Mouse (Mus musculus) naive thymus-derived CD4-positive, alpha-beta T cell, adult 5 months (primary cell): ENCODE measurements around the gene Prss57. TPM values are rescaled to one million over a fixed set of nuclear protein-coding genes. Genes with fewer than 3 reads are reported as not detected.

ENCODE experiments used
- polyA plus RNA-seq: library from polyadenylated mRNA; unstranded; fragments of 100-300 nt; shearing (Covaris generic); gene quantifications from one replicate; pipeline ENCODE4 v1.2.1, GENCODE M21; 2017

The Prss57 gene
- not detected for polyA plus RNA-seq

DNA sequence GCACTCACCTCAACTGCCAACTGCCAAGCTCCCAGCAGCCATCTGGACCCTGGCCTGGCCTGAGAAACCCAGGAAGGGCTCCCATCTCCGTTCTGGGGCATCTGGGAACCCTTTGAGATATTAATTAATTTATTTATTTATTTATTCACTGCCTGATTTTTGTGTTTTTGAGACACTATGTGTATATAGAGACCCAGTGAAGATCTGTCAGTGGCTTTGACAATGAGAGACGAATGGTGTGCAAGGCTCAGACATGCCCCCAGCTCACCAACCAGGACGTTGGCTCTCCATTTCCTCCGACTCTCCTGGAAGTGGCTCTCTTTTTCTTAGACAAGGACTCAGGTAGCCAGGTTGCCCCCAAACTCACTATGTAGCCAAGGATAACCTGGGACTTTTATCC lies at the start of gene Prss57:
Gene Prss57, minus strand, starts transcription at position 101 of the 400 bp plus-strand sequence.

DNA sequence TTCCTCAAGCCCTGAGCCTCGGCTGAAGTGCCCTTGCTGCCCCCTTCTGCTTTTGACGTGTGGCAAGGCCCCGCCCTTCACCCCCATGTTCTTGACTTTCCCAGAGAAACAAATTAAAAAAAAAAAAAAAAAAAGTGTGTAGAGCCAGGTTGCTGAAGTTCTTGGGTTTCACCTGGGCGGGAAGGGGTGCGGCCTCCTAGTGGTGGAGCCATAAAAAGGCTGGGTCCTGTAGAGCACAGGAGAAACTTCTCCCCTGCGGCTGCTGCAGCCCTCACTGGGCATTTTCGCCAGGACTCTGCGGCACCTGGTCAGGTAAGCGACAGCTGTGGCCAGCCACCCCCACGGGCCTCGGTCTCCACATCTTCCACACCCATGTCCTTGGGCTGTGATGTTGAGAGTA lies 30.0 kb upstream of the Prss57 start, which contains the start of gene Misp:
Gene Misp, plus strand, starts transcription at position 208 of the 400 bp plus-strand sequence.

DNA sequence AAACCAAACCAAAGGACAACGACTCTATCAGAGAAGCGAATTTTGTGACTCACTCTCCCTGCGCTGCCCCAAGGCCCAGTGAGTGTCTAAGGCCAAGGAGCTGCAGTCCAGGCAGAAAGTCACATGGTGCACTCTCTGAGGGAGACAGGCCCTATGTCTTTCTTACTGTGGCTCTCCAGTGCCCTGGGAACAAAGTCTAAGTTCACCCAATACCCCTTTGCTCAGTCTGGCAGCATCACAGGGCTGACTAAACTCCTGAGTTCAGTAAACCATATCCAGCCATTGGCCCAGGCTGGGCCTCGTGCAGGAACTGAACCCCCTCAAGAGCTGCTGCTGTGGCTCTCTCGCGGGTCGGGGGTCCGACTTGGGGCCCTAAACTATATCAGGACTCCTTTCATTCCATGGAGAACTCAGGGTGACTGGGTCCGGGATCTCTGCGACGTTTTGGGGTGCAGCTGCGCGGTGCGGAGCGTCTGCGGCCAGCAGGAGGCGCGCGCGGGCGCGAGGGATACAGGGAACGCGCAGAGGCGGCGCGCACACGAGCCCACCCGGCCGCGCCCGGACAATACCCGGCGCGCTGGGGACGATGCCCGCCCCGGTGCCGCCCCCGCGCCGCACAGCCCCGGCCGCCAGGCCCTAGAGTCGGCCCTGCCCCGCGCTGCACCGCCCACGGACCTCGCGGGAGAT lies 2.4 kb upstream of the Prss57 start, which contains the start of gene Palm:
Gene Palm, plus strand, starts transcription at position 522 of the 687 bp plus-strand sequence.

DNA sequence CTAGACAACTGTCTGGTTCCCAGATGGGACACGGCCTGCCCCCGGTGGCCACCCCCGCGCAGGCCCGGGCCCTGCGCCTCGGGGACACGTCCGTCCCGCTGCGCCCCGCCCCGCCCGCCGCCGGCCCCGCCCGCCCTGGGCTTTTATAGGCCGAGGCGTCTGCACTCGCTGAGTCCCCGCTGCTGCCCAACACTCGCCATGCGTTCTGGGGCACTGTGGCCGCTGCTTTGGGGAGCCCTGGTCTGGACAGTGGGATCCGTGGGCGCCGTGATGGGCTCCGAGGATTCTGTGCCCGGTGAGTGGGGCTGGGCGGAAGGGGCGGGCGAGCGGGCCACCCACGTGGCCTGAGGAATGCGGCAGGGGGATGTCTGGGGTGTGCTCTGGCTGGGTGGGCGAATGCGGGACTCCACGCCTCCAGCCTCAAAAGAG lies 13.6 kb downstream of the Prss57 start, which contains the start of gene Fstl3:
Gene Fstl3, plus strand, starts transcription at position 170 of the 429 bp plus-strand sequence.

DNA sequence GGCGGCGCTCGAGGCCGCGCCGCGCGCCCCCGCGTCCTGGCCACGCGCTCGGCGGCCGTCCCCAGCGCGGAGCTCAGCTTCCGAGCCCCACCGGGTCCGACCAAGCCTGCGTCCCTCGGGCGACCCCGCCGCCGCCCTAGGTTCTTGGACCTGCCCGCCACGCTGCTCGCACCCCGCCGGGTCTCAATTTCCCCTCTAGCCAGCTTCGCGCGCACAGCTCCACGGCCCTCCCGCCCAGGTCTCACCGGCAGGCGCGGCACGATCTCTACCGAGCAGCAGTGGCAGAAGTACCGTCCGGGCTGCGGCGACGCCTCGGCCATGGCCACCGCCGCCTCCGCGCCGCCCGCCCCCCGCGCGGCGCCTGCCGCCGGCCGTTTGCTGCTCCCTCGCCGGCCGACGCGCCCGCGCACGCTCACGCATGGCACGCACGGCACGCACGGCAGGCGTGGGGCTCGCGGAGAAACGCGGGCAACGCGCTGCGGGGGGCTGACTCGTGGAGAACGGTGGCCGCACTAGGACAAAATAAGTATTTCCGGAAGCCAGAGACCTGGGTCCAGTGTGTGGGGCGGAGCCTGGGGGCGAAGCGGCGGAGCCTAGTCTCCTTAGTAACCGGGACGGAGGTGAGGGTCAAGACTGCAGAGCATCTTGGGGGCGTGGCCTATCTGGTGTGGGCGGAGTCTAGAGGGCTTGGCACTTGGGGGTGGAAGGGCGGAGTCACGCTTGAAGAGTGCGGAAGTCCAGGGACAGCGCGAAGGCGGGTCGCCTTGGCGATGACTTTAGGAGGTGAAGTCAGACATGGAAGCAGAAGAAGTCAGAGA lies 24.0 kb downstream of the Prss57 start, which contains the start of gene Rnf126:
Gene Rnf126, minus strand, starts transcription at position 445 of the 818 bp plus-strand sequence.

DNA sequence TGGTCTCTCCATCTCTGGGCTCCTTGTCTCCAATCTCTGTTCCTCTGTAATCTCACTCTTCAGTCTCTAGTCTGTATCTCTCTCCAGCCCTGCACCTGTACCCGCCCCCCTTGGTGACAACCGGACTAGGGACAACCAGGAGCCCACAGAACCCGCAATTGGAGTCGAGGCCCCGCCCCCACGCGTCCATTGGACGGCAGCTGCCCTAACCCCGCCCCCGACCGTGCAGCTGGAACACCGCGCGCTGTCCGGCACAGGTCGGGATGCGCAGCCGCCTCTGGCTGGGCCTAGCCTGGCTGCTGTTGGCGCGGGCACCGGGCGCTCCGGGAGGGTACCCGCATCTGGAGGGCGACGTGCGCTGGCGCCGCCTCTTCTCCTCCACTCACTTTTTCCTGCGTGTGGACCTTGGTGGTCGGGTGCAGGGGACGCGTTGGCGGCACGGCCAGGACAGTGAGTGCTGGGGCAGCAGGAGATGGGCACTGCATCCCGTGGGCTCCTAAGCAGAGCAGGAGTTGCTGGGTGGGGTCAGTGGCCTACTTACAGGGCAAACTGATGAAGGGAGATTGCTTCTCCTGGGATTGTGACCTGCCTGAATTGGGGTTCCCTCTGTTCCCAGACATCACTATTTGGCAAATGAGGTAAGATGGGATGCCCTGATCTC lies 35.8 kb downstream of the Prss57 start, which contains the start of gene Fgf22:
Gene Fgf22, plus strand, starts transcription at position 221 of the 661 bp plus-strand sequence.

DNA sequence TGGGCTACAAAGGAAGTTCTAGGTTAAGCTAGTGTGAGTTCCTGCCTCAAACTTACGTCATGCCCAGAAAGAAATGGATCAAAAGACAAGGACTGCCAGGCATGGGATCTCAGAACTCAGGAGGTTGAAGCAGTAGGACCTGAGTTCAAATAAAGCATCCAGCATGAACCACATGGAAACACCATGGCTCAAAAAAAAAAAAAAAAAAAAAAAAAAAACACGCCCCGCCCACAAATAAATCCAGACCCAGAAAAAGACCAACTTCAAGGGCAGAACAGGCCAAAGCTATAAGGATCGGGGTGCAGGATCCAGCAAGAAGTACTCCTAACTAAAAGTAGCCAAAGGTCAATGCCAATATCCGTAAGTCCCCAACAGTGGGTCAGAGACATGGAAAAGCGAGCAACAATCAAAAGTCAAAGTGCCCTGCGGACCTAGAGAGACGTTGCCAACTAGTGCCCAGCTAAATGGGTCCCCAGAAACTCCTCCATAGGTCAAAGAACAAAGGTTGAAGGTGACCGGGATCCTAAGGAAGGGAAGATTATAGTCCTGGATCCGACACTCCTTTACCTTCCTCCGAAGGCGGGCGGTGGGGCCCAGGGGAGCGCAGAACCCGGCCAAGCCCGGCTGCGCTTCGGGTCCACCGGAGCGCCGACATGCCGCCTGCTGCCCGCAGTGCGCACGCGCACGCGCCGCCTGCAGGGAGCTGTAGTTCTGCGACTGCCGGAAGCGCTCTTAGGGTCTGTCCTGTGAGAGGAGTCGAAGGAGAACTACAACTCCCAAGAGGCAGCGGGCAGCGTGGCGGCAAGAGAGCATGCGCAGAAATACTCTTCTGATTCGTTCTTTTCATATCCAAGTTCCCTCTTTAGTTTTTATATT lies 44.6 kb downstream of the Prss57 start, which contains the start of gene Polrmt:
Gene Polrmt, minus strand, starts transcription at position 684 of the 876 bp plus-strand sequence.

Other genes with a start within 250 kb of the Prss57 start
- 62.4 TPM for gene Mier2, start 235.8 kb downstream of the Prss57 start, polyA plus RNA-seq
- not detected for gene Theg, start 203.6 kb downstream of the Prss57 start, polyA plus RNA-seq
- gene C2cd4c, start 176.9 kb downstream of the Prss57 start, polyA plus RNA-seq: not detected
- gene Shc2, start 153.0 kb downstream of the Prss57 start, polyA plus RNA-seq: not detected
- not detected for gene Odf3l2, start 145.2 kb downstream of the Prss57 start, polyA plus RNA-seq
- not detected for gene Madcam1, start 126.4 kb downstream of the Prss57 start, polyA plus RNA-seq
- gene Tpgs1, start 121.6 kb downstream of the Prss57 start, polyA plus RNA-seq: 24.9 TPM
- 81.2 TPM for gene Cdc34, start 108.8 kb downstream of the Prss57 start, polyA plus RNA-seq
- 0.90 TPM for gene Gzmm, start 101.9 kb downstream of the Prss57 start, polyA plus RNA-seq
- 151 TPM for gene Bsg, start 86.5 kb downstream of the Prss57 start, polyA plus RNA-seq
- gene Hcn2, start 74.3 kb downstream of the Prss57 start, polyA plus RNA-seq: not detected
- gene Polrmt, start 44.4 kb downstream of the Prss57 start, polyA plus RNA-seq: 45.2 TPM
- gene Fgf22, start 35.9 kb downstream of the Prss57 start, polyA plus RNA-seq: 0.21 TPM
- gene Rnf126, start 24.0 kb downstream of the Prss57 start, polyA plus RNA-seq: 59.0 TPM
- gene Fstl3, start 13.7 kb downstream of the Prss57 start, polyA plus RNA-seq: 0.52 TPM
- 1.4 TPM for gene Palm, start 2.6 kb upstream of the Prss57 start, polyA plus RNA-seq
- gene Misp, start 30.0 kb upstream of the Prss57 start, polyA plus RNA-seq: not detected
- gene Ptbp1, start 63.5 kb upstream of the Prss57 start, polyA plus RNA-seq: 654 TPM
- not detected for gene Prtn3, start 83.5 kb upstream of the Prss57 start, polyA plus RNA-seq
- 12.7 TPM for gene Plppr3, start 83.7 kb upstream of the Prss57 start, polyA plus RNA-seq
- not detected for gene Elane, start 95.3 kb upstream of the Prss57 start, polyA plus RNA-seq
- gene Cfd, start 99.9 kb upstream of the Prss57 start, polyA plus RNA-seq: not detected
- gene Med16, start 118.0 kb upstream of the Prss57 start, polyA plus RNA-seq: 36.7 TPM
- 16.0 TPM for gene Gm26602, start 119.9 kb upstream of the Prss57 start, polyA plus RNA-seq
- gene Kiss1r, start 126.0 kb upstream of the Prss57 start, polyA plus RNA-seq: 0.34 TPM
- 135 TPM for gene R3hdm4, start 130.2 kb upstream of the Prss57 start, polyA plus RNA-seq
- gene Arid3a, start 136.1 kb upstream of the Prss57 start, polyA plus RNA-seq: 4.1 TPM
- gene Wdr18, start 169.2 kb upstream of the Prss57 start, polyA plus RNA-seq: 75.5 TPM
- gene Grin3b, start 179.8 kb upstream of the Prss57 start, polyA plus RNA-seq: not detected
- 31.5 TPM for gene Tmem259, start 193.4 kb upstream of the Prss57 start, polyA plus RNA-seq
- gene Cnn2, start 197.6 kb upstream of the Prss57 start, polyA plus RNA-seq: 595 TPM
- gene Abca7, start 205.5 kb upstream of the Prss57 start, polyA plus RNA-seq: 64.3 TPM
- 1,026 TPM for gene Arhgap45, start 225.7 kb upstream of the Prss57 start, polyA plus RNA-seq
- gene Polr2e, start 248.8 kb upstream of the Prss57 start, polyA plus RNA-seq: 108 TPM